Mouse (Mus musculus) liver, embryonic 14.5 days (tissue): Measurements from ENCODE around the gene Rcor1. TPM values are rescaled to one million over a fixed set of nuclear protein-coding genes. Genes with fewer than 3 reads are reported as not detected.
"Not testable (repeated sequence)": the region's sequence is repeated elsewhere in the genome, so short reads cannot be mapped to it uniquely, and the experiment has no call there.

Experiments
- ATAC-seq: fragments of 200-750 bp; cut with Nextera tagmentation; 2 replicates; pipeline ENCODE4 v1.8.0; 2017; ENCODE audit warnings: moderate number of reproducible peaks, mild to moderate bottlenecking, moderate library complexity; ENCODE audit not compliant: insufficient read depth
- DNase-seq, 3 experiments: peaks; one replicate each; pipeline ENCODE4 v3.0.0-alpha.2; 2012 to 2013; ENCODE audit warnings: low read depth in 3 of 3, low spot score in 3 of 3
- H3K27ac ChIP-seq: fragments of 300-500 bp; sonication (generic); 2 replicates; pipeline ENCODE4 v1.5.1; 2014; ENCODE audit warnings: moderate library complexity, mild to moderate bottlenecking, control low read depth, inconsistent platforms
- H3K27me3 ChIP-seq: fragments of 300-500 bp; sonication (generic); 2 replicates; pipeline ENCODE4 v1.6.1; 2014; ENCODE audit warnings: mild to moderate bottlenecking, low read length, moderate library complexity; ENCODE audit not compliant: control insufficient read depth, insufficient read depth
- H3K36me3 ChIP-seq: fragments of 300-500 bp; sonication (generic); replicated peaks from 2 replicates; pipeline ENCODE4 v1.6.1; 2014; ENCODE audit warnings: low read depth; ENCODE audit not compliant: control insufficient read depth, insufficient read depth
- H3K4me1 ChIP-seq, 2 experiments: fragments of 200-500 bp in 1 of 2; fragments of 300-500 bp in 1 of 2; sonication (generic) in 1 of 2; replicated peaks; 2 replicates each; pipeline ENCODE4 v1.6.1; 2012 to 2014; ENCODE audit warnings: antibody characterized with exemption in 1 of 2, inconsistent platforms in 1 of 2, low read length in 1 of 2; ENCODE audit not compliant: control insufficient read depth in 2 of 2, insufficient read depth in 2 of 2
- H3K4me2 ChIP-seq: fragments of 300-500 bp; sonication (generic); 2 replicates; pipeline ENCODE4 v1.6.1; 2014; ENCODE audit warnings: low read depth, mild to moderate bottlenecking, control low read depth, moderate library complexity
- H3K4me3 ChIP-seq, 2 experiments: fragments of 200-500 bp in 1 of 2; fragments of 300-500 bp in 1 of 2; sonication (generic) in 1 of 2; 2 replicates each; pipeline ENCODE4 v1.5.1; 2012 to 2014; ENCODE audit warnings: low read depth in 2 of 2, low read length in 2 of 2, mild to moderate bottlenecking in 2 of 2, control low read depth in 1 of 2, inconsistent platforms in 1 of 2, moderate library complexity in 1 of 2; ENCODE audit not compliant: insufficient read depth in 1 of 2
- H3K9ac ChIP-seq: fragments of 300-500 bp; sonication (generic); replicated peaks from 2 replicates; pipeline ENCODE4 v1.6.1; 2014; ENCODE audit warnings: mild to moderate bottlenecking, control low read depth, moderate library complexity
- H3K9me3 ChIP-seq: fragments of 300-500 bp; sonication (generic); 2 replicates; pipeline ENCODE4 v1.6.1; 2016; ENCODE audit warnings: low read length, mixed read lengths; ENCODE audit not compliant: control insufficient read depth
- CTCF ChIP-seq: IDR thresholded peaks from 2 replicates; pipeline ENCODE4 v1.5.1; 2016; ENCODE audit warnings: antibody characterized with exemption, low read depth, control low read depth
- EP300 ChIP-seq: IDR thresholded peaks from 2 replicates; pipeline ENCODE4 v1.6.1; 2016; ENCODE audit warnings: antibody characterized with exemption, low read depth
- WGBS: fragments of 180-500 bp; shearing (Covaris S2); extraction: QIAGEN DNeasy Blood & Tissue Kit; methylation state at CpG from one replicate; pipeline ENCODE4 v1.1.7; 2014; ENCODE audit not compliant: insufficient replicate concordance; 5-methylcytosine and 5-hydroxymethylcytosine counted together
- polyA plus RNA-seq, 2 experiments: library from polyadenylated mRNA; depleted of rRNA in 1 of 2; stranded (reverse) in 1 of 2; unstranded in 1 of 2; fragments of >200 nt; fragmentation: Nextera tagmentation in 1 of 2; extraction: Ambion mirVana in 1 of 2; gene quantifications; 2 replicates each; pipeline versions ENCODE4 v1.2.1 to v1.2.3; 2012 to 2014

Rcor1 gene
- polyA plus RNA-seq, 2 experiments, result 5.8 to 9.1 TPM

DNA sequence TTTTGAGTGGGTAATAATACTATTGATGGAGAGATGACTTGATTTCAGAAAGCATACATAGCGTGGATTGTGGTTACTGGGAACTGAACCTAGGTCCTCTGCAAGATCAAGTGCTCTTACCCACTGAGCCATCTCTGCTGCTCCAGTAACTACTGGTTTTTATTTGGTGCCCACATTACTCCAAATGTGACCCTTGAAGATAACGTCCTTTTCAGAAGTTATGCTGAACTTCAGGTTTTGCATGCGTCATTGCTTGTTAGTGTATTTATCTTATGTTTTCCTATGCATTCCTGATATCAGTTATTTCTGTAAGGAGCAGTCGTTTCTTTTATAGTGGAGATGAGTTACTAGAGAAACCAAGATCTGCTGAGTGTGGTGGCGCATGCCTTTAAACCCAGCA is 26.2 kb downstream of the Rcor1 start:
- Histone ChIP-seq H3K4me1 (peaks cover 0 to 6% of the 10 kb centered on the region in 2 experiments; a peak in 2 of 4 replicates), H3K36me3 (no peaks in the 10 kb centered on the region), H3K4me3 (no peak overlapping the region), H3K4me2 (no peak overlapping the region), H3K27me3 (no peaks in the 10 kb centered on the region), H3K9me3 (no peaks in the 10 kb centered on the region), H3K9ac (no peak overlapping the region), H3K27ac (no peak overlapping the region)
- DNase-seq, result no peak
- no peak for ATAC-seq
- no peak for TF ChIP-seq CTCF
- no peak for TF ChIP-seq EP300
- WGBS, result 46% methylated on average over 5 of the region's 5 CpGs

DNA sequence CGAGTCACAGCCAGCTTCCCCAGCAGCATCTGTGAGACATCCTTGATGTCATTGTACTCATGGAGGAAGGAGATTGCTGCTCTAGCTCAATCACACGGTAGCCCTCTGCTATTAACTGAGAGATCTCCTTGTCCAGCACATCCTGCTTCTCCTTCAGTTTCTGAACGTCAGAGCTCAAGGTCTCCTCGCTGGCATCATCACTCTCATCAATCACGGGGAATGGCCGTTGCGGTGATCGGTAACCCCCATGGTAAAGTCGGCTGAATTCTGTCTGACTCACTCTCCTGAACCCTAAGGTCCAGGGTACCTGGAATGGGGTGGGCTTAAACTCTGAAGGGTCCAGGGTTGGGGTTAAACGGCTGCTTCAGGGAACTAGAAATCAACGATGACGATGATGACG is 28.7 kb downstream of the Rcor1 start:
- TF ChIP-seq CTCF (no peak), EP300 (no peak)
- ATAC-seq, result no peak
- H3K9me3 ChIP-seq, result no peaks in the 10 kb centered on the region
- no peak overlapping the region for H3K4me2 ChIP-seq
- H3K9ac ChIP-seq, result no peak overlapping the region
- H3K4me3 ChIP-seq, result no peak overlapping the region
- H3K27me3 ChIP-seq, result no peaks in the 10 kb centered on the region
- DNase-seq, result no peak
- no peaks in the 10 kb centered on the region for H3K36me3 ChIP-seq
- 79% methylated on average over 13 of the region's 13 CpGs for WGBS
- H3K4me1 ChIP-seq, result peaks cover 0 to 7% of the 10 kb centered on the region in 2 experiments; a peak in 1 of 4 replicates
- no peak overlapping the region for H3K27ac ChIP-seq

DNA sequence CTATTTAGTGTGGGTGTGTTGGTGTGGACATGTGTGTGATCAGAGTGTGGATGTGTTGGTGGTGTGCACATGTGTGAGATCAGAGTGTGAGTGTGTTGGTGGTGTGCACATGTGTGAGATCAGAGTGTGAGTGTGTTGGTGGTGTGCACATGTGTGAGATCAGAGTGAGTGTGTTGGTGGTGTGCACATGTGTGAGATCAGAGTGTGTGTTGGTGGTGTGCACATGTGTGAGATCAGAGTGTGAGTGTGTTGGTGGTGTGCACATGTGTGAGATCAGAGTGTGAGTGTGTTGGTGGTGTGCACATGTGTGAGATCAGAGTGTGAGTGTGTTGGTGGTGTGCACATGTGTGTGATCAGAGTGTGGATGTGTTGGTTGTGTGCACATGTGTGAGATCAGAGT is 30.1 kb downstream of the Rcor1 start:
- not testable (repeated sequence) for H3K4me1 ChIP-seq, H3K4me3 ChIP-seq, H3K9me3 ChIP-seq, H3K27ac ChIP-seq, H3K9ac ChIP-seq, H3K4me2 ChIP-seq, H3K27me3 ChIP-seq, ATAC-seq, H3K36me3 ChIP-seq, DNase-seq

DNA sequence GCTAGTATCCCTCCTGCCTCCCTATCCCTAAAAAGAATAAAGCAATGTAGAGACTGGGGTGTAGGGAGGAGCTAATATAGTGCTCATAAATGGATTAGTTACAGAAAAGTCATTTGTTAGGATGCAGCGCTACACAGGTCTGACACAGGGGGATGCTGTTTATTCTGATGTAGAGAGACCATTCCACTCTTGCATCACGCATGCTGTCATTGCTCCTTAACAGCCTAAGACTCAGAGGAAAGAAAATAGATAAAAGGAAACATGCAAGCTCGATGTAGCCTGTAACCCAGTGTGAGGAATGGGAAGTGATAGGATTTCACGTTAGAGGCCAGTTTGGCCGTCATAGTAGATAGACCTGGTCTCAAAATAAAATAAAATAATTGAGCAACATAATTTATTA is 31.9 kb downstream of the Rcor1 start:
- H3K4me3 ChIP-seq, result no peak overlapping the region
- no peak overlapping the region for H3K4me2 ChIP-seq
- no peak overlapping the region for H3K27ac ChIP-seq
- no peaks in the 10 kb centered on the region for H3K27me3 ChIP-seq
- DNase-seq (no peak), ATAC-seq (no peak)
- peaks cover 0 to 7% of the 10 kb centered on the region in 2 experiments; a peak in 1 of 4 replicates for H3K4me1 ChIP-seq
- 59% methylated on average over 5 of the region's 5 CpGs for WGBS
- no peaks in the 10 kb centered on the region for H3K36me3 ChIP-seq
- no peak overlapping the region for H3K9ac ChIP-seq
- TF ChIP-seq EP300, result no peak
- no peak for TF ChIP-seq CTCF
- no peaks in the 10 kb centered on the region for H3K9me3 ChIP-seq

DNA sequence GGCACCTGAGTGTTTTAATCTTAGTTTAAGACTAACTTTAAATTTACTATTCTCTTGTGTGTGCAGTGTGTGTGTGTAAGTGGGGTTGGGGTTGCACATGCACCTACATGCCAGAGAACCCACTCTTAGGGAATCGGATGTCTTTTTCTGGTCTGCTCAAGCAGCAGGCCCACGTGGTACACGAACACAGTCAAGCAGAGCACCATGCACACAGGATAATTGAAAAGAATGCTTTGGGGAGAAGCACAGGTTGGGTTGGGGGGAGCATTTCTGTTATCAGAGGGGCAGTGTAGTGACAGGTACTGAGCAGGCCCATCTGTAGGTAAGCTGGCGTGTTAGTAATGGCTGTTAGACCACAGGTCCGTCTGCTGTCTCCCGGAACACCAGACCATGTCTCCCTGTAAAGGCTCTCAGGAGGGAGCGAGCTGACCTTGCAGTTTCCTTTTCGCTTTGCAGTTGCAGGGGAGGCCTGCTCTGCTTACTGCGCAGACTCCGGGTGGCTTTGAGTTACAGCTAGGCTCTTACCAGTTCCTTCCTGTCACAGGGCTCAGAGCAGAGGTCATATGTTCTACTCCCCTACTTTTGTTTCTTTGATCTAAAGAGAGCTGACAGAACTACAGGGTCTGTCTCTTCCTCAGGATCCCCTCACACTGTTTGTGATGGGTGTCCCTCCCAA is 32.5 kb downstream of the Rcor1 start:
- no peak overlapping the region for H3K27ac ChIP-seq
- no peak overlapping the region for H3K4me3 ChIP-seq
- H3K9me3 ChIP-seq, result no peaks in the 10 kb centered on the region
- H3K36me3 ChIP-seq, result no peaks in the 10 kb centered on the region
- H3K27me3 ChIP-seq, result no peaks in the 10 kb centered on the region
- peaks cover 0 to 9% of the 10 kb centered on the region in 2 experiments; a peak in 3 of 4 replicates for H3K4me1 ChIP-seq
- H3K9ac ChIP-seq, result no peak overlapping the region
- WGBS, result 51% methylated on average over 10 of the region's 10 CpGs
- DNase-seq (peak in 1 of 3 experiments; percentile 14), ATAC-seq (0 out of 2 replicates have a peak, but pooled peaks have one; percentile 37)
- TF ChIP-seq EP300 (no peak), CTCF (no peak)
- no peak overlapping the region for H3K4me2 ChIP-seq
